Mouse (Mus musculus) cerebellum, adult 2 months (tissue): ENCODE measurements around the gene 5330417C22Rik.

Source experiments
- CTCF ChIP-seq: fragments of 200-500 bp; IDR thresholded peaks from 2 replicates; pipeline ENCODE4 v1.5.1; 2011; ENCODE audit warnings: low read depth, mild to moderate bottlenecking, control low read depth, low read length, moderate library complexity, borderline replicate concordance; ENCODE audit not compliant: insufficient read depth
- POLR2A ChIP-seq: fragments of 200-500 bp; IDR thresholded peaks from 2 replicates; pipeline ENCODE4 v1.6.1; 2011; ENCODE audit warnings: low read length, control low read depth, borderline replicate concordance; ENCODE audit not compliant: insufficient read depth

DNA sequence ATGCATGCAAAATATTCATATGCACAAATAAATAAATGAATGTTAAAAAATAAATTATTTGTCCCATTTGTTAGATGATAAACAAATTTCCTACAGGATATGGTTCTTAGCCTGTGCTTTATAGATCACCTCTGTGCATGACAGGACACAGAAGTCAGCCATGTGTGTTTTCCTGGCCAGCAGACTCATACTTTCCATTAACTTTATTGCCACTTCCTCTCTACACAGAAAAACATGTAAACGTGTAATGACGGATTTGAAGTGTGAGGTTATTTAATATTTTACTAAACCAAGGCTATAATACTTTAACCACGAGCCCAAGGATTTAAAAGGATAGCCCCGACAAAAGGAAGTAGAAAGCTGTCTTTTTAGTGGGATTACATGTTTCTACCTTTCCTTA is 32.4 kb downstream of the 5330417C22Rik start:
- no peak for TF ChIP-seq CTCF
- TF ChIP-seq POLR2A = no peak
